Mouse (Mus musculus) forebrain, postnatal 0 days (tissue): ENCODE results near the gene Kcnh5. TPM values are rescaled to one million over a fixed set of nuclear protein-coding genes. Genes with fewer than 3 reads are reported as not detected.

Experiments
- ATAC-seq: fragments of 200-750 bp; cut with Nextera tagmentation; 2 replicates; pipeline ENCODE4 v1.8.0; 2017; ENCODE audit warnings: mild to moderate bottlenecking, moderate library complexity
- DNase-seq: peaks from one replicate; pipeline ENCODE4 v3.0.0-alpha.2; 2015
- H3K27ac ChIP-seq: fragments of 300-500 bp; sonication (generic); 2 replicates; pipeline ENCODE4 v1.5.1; 2014; ENCODE audit warnings: low read depth, mild to moderate bottlenecking, antibody characterized with exemption, low read length, moderate library complexity, mixed read lengths
- H3K27me3 ChIP-seq: fragments of 300-500 bp; sonication (generic); 2 replicates; pipeline ENCODE4 v1.6.1; 2014; ENCODE audit warnings: mild to moderate bottlenecking, low read length, mixed read lengths; ENCODE audit not compliant: insufficient read depth
- H3K36me3 ChIP-seq: fragments of 300-500 bp; sonication (generic); 2 replicates; pipeline ENCODE4 v1.6.1; 2014; ENCODE audit warnings: mild to moderate bottlenecking, moderate library complexity; ENCODE audit not compliant: insufficient read depth
- H3K4me1 ChIP-seq: fragments of 300-500 bp; sonication (generic); 2 replicates; pipeline ENCODE4 v1.6.1; 2014; ENCODE audit warnings: antibody characterized with exemption; ENCODE audit not compliant: insufficient read depth
- H3K4me2 ChIP-seq: fragments of 300-500 bp; sonication (generic); 2 replicates; pipeline ENCODE4 v1.6.1; 2014; ENCODE audit warnings: low read depth, mild to moderate bottlenecking, moderate library complexity
- H3K4me3 ChIP-seq: fragments of 300-500 bp; sonication (generic); 2 replicates; pipeline ENCODE4 v1.5.1; 2014; ENCODE audit warnings: low read depth, low read length, mixed read lengths
- H3K9ac ChIP-seq: fragments of 300-500 bp; sonication (generic); 2 replicates; pipeline ENCODE4 v1.6.1; 2014; ENCODE audit warnings: mild to moderate bottlenecking
- H3K9me3 ChIP-seq: fragments of 300-500 bp; sonication (generic); 2 replicates; pipeline ENCODE4 v1.6.1; 2016; ENCODE audit warnings: low read length
- CTCF ChIP-seq: sonication (generic); IDR thresholded peaks from 2 replicates; pipeline ENCODE4 v1.5.1; 2016; ENCODE audit warnings: antibody characterized with exemption, control low read depth, low read depth
- WGBS: fragments of 180-500 bp; shearing (Covaris S2); extraction: QIAGEN DNeasy Blood & Tissue Kit; methylation state at CpG from one replicate; pipeline ENCODE4 v1.1.7; 2014; 5-methylcytosine and 5-hydroxymethylcytosine counted together
- polyA plus RNA-seq: library from polyadenylated mRNA; unstranded; fragments of >200 nt; fragmentation: Nextera tagmentation; extraction: Ambion mirVana; gene quantifications from 2 replicates; pipeline ENCODE4 v1.2.1, GENCODE M21; 2015
- total RNA-seq: library from RNA; depleted of rRNA; stranded (reverse); fragments of >200 nt; gene quantifications from 2 replicates; pipeline ENCODE4 v1.2.3, GENCODE M21; 2014; rRNA removed

The Kcnh5 gene
- 7.2 and 7.4 TPM in 2 replicates for total RNA-seq
- polyA plus RNA-seq: 1.0 and 1.5 TPM in 2 replicates

- no peaks in the 10 kb centered on the region for H3K36me3 ChIP-seq
- no peaks in the 10 kb centered on the region for H3K4me1 ChIP-seq
- DNase-seq (peak; percentile 83), ATAC-seq (peak; percentile 92)
- 1% methylated on average over 51 of the region's 52 CpGs for WGBS
- peak within 1 kb of the TSS; percentile 57 for H3K4me3 ChIP-seq
- H3K9ac ChIP-seq: peak within 1 kb of the TSS; percentile 54
- no peaks in the 10 kb centered on the region for H3K9me3 ChIP-seq
- TF ChIP-seq CTCF: peak; percentile 48
- no peaks in the 10 kb centered on the region for H3K27me3 ChIP-seq
- H3K4me2 ChIP-seq: peak within 1 kb of the TSS; percentile 91
- peak within 1 kb of the TSS; percentile 68 for H3K27ac ChIP-seq
Measured at GRCm38 (mm10) chr12:75176691-75177645, at the start of gene Kcnh5. TSS of gene Kcnh5 (minus strand) at chr12:75177332.

- Histone ChIP-seq H3K27me3 (no peaks in the 10 kb centered on the region), H3K36me3 (no peaks in the 10 kb centered on the region), H3K4me2 (no peak overlapping the region), H3K27ac (no peak overlapping the region), H3K9me3 (no peaks in the 10 kb centered on the region), H3K4me3 (no peak overlapping the region), H3K4me1 (no peaks in the 10 kb centered on the region), H3K9ac (no peak overlapping the region)
- no peak for TF ChIP-seq CTCF
- whole genome bisulfite sequencing: 88% methylated on average over 1 of the region's 1 CpGs
- DNase-seq (no peak), ATAC-seq (no peak)
Measured at GRCm38 (mm10) chr12:75223966-75224365, 46.8 kb upstream of the Kcnh5 start.

GRCm38 (mm10) chr12:75189413-75189812 is 12.3 kb upstream of the Kcnh5 start:
- Histone ChIP-seq H3K4me2 (no peak overlapping the region), H3K9ac (no peak overlapping the region), H3K4me3 (no peak overlapping the region), H3K27ac (no peak overlapping the region), H3K36me3 (no peaks in the 10 kb centered on the region), H3K9me3 (no peaks in the 10 kb centered on the region), H3K4me1 (no peaks in the 10 kb centered on the region), H3K27me3 (no peaks in the 10 kb centered on the region)
- ATAC-seq: no peak
- WGBS: 56% methylated on average over 2 of the region's 2 CpGs
- peak; percentile 35 for DNase-seq
- peak; percentile 47 for TF ChIP-seq CTCF

- no peaks in the 10 kb centered on the region for H3K9me3 ChIP-seq
- H3K9ac ChIP-seq: no peak overlapping the region
- no peaks in the 10 kb centered on the region for H3K27me3 ChIP-seq
- no peak overlapping the region for H3K4me2 ChIP-seq
- no peak for DNase-seq
- ATAC-seq: no peak
- H3K4me1 ChIP-seq: no peaks in the 10 kb centered on the region
- H3K27ac ChIP-seq: no peak overlapping the region
- no peak overlapping the region for H3K4me3 ChIP-seq
- no peaks in the 10 kb centered on the region for H3K36me3 ChIP-seq
- WGBS: 78% methylated on average over 7 of the region's 7 CpGs
- no peak for TF ChIP-seq CTCF
Measured at GRCm38 (mm10) chr12:75182646-75183045, 5.5 kb upstream of the Kcnh5 start.

GRCm38 (mm10) chr12:75179491-75179890 is 2.4 kb upstream of the Kcnh5 start:
- H3K36me3 ChIP-seq: no peaks in the 10 kb centered on the region
- 40% methylated on average over 8 of the region's 8 CpGs for WGBS
- DNase-seq (peak; percentile 46), ATAC-seq (no peak)
- no peaks in the 10 kb centered on the region for H3K27me3 ChIP-seq
- no peaks in the 10 kb centered on the region for H3K4me1 ChIP-seq
- H3K9me3 ChIP-seq: no peaks in the 10 kb centered on the region
- H3K9ac ChIP-seq: no peak overlapping the region
- no peak overlapping the region for H3K4me2 ChIP-seq
- no peak for TF ChIP-seq CTCF
- no peak overlapping the region for H3K27ac ChIP-seq
- no peak overlapping the region for H3K4me3 ChIP-seq

- Histone ChIP-seq H3K4me2 (peak overlapping the region; percentile 91), H3K9ac (peak overlapping the region; percentile 54; the same call in 1 of the 2 replicates), H3K4me3 (peak overlapping the region; percentile 57), H3K36me3 (no peaks in the 10 kb centered on the region), H3K4me1 (no peaks in the 10 kb centered on the region), H3K27me3 (no peaks in the 10 kb centered on the region), H3K9me3 (no peaks in the 10 kb centered on the region), H3K27ac (peak overlapping the region; percentile 68)
- DNase-seq: peak; percentile 60
- peak; percentile 30 for ATAC-seq
- WGBS: under 1% methylated on average over 13 of the region's 13 CpGs
- peak; percentile 14; the same call in 1 of the 2 replicates for TF ChIP-seq CTCF
Measured at GRCm38 (mm10) chr12:75177646-75178030, 506 bp upstream of the Kcnh5 start.
